Mouse (Mus musculus): ENCODE results near the gene Itpk1.

Itpk1 gene

GRCm38 (mm10) chr12:102714116-102714515 lies 9.4 kb upstream of the Itpk1 start:
- peak in 1 of 2 experiments; percentile 26 for DNase-seq (ENCODE audit: low spot score in 2 of 2)

DNA sequence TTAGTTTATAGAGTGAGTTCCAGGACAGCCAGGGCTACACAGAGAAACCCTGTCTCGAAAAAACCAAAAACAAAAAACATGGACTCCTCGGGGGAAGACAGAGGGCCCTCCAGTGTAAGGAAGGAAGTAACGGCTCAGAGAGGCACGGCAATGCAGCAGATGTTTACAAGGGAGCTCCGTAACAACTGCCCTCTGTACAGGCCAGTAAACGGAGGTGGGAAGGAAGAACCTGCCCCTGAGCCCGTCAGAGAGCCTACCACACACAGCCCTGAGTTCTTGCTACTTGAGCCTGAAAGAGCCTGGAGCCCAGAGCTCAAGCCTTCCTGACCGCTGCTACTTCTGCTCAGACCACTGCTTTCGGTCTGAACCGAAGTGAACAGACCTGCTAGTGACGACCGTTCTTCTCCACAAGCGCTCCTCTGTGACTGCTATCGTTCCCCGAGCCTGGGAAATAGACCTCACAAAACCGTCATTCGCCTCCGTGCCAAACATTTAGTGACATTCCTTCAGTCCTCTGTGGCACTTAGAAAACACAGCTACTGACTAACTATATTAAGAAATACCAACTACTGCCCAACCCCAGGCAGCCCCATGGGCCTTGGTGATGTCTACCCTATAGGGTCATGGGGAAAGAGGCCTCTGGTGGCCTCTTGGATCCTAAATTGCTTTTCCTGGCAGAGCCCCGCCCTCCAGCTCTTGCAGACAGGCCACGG lies 8.6 kb upstream of the Itpk1 start:
- DNase-seq (ENCODE audit: low spot score in 2 of 2), result no peak

DNA sequence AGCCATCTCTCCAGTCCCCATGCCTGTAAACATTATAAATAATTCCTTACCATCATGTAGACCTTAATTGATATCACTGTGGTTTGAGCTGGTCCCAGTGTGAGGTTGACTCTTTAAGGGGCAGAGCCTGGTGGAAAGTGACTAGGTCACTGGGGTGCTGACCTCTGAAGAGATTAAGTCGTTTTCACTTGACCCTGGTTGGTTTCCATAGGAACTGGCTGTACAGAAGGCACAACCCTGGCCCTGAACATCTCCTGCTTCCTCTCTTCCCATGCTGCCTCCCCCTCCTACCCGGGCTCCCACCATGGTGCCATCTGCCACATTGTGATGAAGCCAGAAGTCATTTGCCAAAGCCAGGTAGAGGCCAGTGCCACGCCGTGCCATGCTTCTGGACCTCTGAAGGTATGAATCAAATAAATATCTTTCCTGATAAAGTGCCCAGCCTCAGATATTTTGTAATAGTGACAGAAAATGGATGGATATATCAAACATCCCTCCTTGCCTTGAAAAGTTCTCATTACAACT lies 6.2 kb upstream of the Itpk1 start:
- DNase-seq (ENCODE audit: low spot score in 2 of 2), result no peak

DNA sequence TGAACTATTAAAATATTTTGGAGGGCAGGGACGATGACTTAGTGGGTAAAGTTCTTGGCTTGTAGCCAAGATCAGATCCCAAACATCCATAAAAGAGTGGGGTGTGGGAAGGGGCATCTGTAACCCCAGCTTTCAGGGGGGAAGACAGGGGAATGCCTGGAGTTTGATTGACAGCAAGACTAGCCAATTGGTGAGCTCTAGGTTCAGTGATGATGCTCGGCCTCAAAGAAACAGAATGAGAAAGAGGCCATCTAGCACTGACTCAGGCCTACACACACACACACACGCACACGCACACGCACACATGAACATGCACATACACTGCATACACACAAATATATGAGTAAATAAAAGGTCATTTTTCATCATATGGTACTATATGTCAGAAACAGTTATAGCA lies 5.2 kb upstream of the Itpk1 start:
- DNase-seq (ENCODE audit: low spot score in 2 of 2), result no peak

DNA sequence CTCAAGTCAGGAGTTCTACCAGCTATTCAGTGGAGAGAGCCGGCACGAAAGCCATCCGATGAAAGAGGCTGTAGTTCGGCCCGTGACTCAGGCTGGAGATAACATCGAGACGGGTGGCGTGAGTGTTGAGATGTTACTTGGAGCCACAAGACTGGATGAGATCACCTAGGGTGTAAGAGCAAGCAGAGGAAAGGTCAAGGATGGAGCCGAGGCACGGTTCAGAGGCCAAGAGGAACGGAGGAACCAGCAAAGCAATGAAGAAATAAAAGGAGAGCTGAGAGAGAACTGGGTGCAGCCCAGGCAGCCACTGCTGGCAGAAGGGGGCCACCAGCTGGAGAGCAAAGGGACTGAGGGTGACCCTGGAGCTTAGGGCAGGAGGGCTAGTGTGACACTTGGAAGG lies 3.5 kb upstream of the Itpk1 start:
- DNase-seq (ENCODE audit: low spot score in 2 of 2), result no peak

- DNase-seq (ENCODE audit: low spot score in 2 of 2), result no peak
Measured at GRCm38 (mm10) chr12:102706833-102707463, 2.2 kb upstream of the Itpk1 start.

GRCm38 (mm10) chr12:102705906-102706640 lies 1.3 kb upstream of the Itpk1 start:
- no peak for DNase-seq (ENCODE audit: low spot score in 2 of 2)

GRCm38 (mm10) chr12:102705216-102705871 lies 614 bp upstream of the Itpk1 start:
- DNase-seq (ENCODE audit: low spot score in 2 of 2), result peak; percentile 81 to 82

- no peak for DNase-seq (ENCODE audit: low spot score in 2 of 2)
Measured at GRCm38 (mm10) chr12:102703921-102704408, 765 bp downstream of the Itpk1 start.

DNA sequence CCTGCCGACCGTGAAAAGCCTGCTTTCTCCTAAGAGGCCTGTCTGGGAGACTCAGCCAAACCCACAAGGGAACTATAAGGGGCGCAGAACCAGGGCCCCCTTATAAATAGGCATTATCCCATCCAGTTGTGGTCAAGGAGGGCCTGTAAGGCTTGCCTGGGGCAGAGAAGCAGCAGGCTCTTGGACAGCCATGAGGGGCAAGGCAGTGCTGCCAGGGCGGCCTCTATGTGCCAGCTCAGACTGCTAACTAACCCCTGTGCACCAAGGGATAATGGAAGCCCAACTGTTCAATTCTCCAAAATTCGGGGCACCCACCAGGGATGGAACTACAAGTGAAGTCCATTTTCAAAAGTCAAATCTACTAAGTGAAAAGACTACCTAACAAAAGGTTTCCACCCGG lies 1.3 kb downstream of the Itpk1 start:
- DNase-seq (ENCODE audit: low spot score in 2 of 2), result no peak

- DNase-seq (ENCODE audit: low spot score in 2 of 2), result no peak
Measured at GRCm38 (mm10) chr12:102703111-102703412, 1.7 kb downstream of the Itpk1 start.

DNA sequence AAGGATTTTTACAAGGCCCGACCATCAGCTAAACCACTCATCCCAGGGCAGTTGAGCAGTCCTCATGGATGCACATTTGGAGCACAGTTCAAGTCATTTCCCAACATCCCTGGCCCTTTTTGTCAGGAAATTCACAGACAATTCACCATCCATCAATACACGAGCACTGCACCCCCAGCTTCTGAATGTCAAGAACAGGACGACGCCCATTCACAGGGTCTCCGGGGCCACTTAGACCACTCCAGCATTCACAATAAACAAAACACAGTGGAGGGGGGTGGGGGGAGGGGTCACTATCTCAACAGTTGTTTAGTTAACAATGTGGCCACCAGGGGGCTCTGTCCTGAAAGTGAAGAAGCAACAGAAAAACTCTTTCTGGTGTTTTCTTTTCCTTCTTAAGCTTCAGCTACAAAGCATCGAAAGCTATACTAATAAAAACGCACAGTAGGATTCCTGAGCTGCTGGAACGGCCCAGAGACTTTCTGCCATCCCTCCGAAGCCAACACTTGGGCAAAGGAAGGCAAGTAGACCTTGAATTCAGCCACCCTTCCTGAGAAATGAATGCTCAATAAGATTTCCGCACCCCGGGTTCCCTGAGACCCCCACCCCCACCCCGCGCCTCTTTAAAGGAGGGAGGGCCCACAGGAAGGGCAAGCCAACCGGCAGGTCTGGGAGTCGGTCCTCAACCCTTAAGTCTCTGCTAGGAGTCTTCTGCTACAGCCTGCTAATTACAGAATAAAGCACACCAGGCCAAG lies 2.2 kb downstream of the Itpk1 start:
- peak; percentile 65 to 79 for DNase-seq (ENCODE audit: low spot score in 2 of 2)

GRCm38 (mm10) chr12:102701691-102702207 lies 3.0 kb downstream of the Itpk1 start:
- no peak for DNase-seq (ENCODE audit: low spot score in 2 of 2)

GRCm38 (mm10) chr12:102700453-102700852 lies 4.3 kb downstream of the Itpk1 start:
- no peak for DNase-seq (ENCODE audit: low spot score in 2 of 2)

DNA sequence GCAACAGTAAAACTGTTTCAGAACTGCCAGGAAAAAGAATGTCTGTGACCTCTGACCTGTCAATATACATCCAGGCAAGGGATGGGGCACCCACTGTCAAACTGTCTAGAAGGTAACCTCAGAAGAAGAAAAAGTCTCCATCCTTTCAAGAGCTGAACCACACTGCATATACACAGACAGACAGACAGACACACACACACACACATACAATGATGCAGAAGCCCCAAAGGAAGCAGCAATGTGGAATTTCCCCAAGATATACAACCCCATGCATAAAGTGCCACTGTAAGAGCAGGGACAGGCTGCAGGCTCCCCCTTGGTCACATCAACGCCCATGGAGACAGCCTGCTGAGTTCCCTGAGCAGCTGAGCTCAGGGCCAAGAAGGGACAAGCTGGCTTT lies 5.6 kb downstream of the Itpk1 start:
- no peak for DNase-seq (ENCODE audit: low spot score in 2 of 2)

DNA sequence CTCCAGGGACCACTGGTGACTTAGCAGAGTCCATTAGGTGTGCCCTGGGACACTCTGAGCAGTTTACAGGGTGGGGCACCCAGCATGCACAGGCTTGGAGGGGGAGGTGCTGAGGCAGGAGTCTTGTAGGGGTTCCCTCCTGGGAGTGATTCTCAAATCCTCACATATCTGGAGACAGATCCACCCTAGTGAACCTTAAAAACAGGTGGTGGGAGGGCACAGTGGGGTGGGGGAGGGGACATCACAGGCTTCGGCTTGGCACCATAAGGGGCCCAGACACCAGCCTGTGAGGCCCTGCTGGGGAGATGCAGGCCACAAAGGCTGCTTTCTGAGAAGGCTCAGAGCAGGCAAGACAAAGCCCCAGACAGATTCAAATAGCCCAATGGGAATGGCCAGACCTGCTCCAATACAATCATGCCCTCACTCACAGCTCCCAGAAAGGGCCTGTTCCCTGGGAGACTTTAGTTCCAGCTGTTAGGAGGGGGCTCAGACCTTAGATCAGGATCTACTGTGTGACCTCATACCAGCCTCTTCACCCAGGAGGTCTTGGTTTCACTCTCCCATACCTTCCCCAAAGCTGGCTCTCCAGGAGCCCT lies 6.5 kb downstream of the Itpk1 start:
- no peak for DNase-seq (ENCODE audit: low spot score in 2 of 2)

DNA sequence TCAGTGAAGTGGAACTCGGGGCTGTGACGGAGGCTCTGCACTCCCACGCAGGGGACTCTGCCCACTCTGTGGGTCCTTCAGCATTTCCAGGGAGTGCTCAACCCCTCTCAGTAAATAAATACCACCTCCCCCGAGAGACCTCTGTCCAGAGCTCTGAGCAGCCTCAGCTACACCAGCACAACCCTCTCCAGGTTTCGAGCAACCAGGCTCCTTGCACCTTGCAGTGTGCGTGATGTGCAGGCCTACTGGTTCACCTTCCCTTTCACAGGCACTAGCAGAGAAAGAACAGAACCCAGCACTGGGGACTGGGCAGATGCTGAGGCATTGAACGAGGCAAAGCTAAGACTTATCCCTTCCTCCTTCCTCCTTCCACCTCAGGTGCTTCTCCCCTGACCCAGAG lies 7.3 kb downstream of the Itpk1 start:
- no peak for DNase-seq (ENCODE audit: low spot score in 2 of 2)

- DNase-seq (ENCODE audit: low spot score in 2 of 2), result no peak
Measured at GRCm38 (mm10) chr12:102696635-102697354, 7.9 kb downstream of the Itpk1 start.

DNA sequence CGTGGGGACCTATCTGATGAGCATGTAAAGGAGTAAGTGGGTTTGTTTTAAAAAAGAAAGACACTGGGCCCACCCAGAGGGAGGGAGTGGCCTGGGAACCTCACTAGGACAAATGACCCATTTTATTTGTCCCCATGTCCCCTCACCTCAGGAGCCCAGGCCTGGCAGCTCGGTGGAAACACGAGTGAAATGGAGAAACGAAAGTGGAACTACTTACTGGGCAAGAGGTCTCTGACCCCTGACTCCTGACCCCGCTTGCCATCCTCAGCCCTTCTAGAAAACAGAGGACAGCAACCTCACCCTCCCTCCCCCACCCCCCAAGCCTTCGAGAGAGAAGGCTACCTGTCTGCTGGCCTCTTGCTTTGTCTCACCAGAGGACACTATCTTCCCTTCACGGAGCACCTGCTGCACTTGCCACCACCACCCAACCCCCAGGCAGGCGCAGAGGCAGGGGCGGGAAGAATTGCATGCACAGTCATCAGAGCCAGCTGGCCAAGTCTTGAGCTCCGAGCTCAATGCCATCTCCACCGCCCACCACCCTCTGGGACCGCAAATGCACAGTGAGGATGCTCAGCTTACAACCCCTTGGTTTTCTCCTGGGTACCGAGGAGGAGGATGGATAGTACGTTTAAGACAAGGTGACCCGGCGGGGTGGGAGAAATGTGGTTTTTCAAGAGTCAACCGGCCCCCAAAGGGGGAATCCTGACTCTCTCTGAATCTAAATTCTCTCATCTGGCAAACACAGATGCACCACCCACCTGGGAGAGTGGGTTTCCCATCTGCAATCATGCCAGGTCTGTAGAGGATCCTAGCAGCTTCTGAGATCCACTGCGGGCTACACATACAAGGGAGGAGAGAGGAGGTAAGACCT lies 9.1 kb downstream of the Itpk1 start:
- peak in 1 of 2 experiments; percentile 32 for DNase-seq (ENCODE audit: low spot score in 2 of 2)
